Mouse (Mus musculus): ENCODE data around the gene Hsd3b5. TPM values are rescaled to one million over a fixed set of nuclear protein-coding genes. Genes with fewer than 3 reads are reported as not detected.
"Not testable (repeated sequence)": the region's sequence is repeated elsewhere in the genome, so short reads cannot be mapped to it uniquely, and the experiment has no call there.

Gene Hsd3b5
- polyA plus RNA-seq, 1 experiment from 2014 or later: not detected

GRCm38 (mm10) chr3:98587721-98588120 is 42.3 kb downstream of the Hsd3b5 start:
- no peaks in the 10 kb centered on the region for H3K27me3 ChIP-seq (replicated peaks; ENCODE audit: control insufficient read depth, insufficient read depth, low read length)
- no peaks in the 10 kb centered on the region for H3K36me3 ChIP-seq (ENCODE audit: control insufficient read depth, insufficient read depth, low read length)
- H3K4me2 ChIP-seq (ENCODE audit: low read depth, low read length): no peak overlapping the region
- ATAC-seq (ENCODE audit: low read depth): no peak
- DNase-seq (ENCODE audit: low spot score): no peak
- H3K9me3 ChIP-seq (ENCODE audit: control insufficient read depth, low read length): no peaks in the 10 kb centered on the region
- no peak overlapping the region for H3K27ac ChIP-seq (replicated peaks; ENCODE audit: low read depth, low read length)
- no peak overlapping the region for H3K4me3 ChIP-seq (ENCODE audit: low read depth, low read length)
- H3K9ac ChIP-seq (ENCODE audit: low read depth, low read length): no peak overlapping the region
- H3K4me1 ChIP-seq (ENCODE audit: control insufficient read depth, insufficient read depth, low read length): no peaks in the 10 kb centered on the region
- WGBS: 86% methylated on average over 2 of the region's 2 CpGs

GRCm38 (mm10) chr3:98582622-98583021 is 47.4 kb downstream of the Hsd3b5 start:
- DNase-seq (ENCODE audit: low spot score); H3K4me2 ChIP-seq (ENCODE audit: low read depth, low read length); H3K36me3 ChIP-seq (ENCODE audit: control insufficient read depth, insufficient read depth, low read length); H3K9me3 ChIP-seq (ENCODE audit: control insufficient read depth, low read length); H3K4me3 ChIP-seq (ENCODE audit: low read depth, low read length); ATAC-seq (ENCODE audit: low read depth); H3K9ac ChIP-seq (ENCODE audit: low read depth, low read length); H3K27ac ChIP-seq (replicated peaks; ENCODE audit: low read depth, low read length); H3K27me3 ChIP-seq (replicated peaks; ENCODE audit: control insufficient read depth, insufficient read depth, low read length); H3K4me1 ChIP-seq (ENCODE audit: control insufficient read depth, insufficient read depth, low read length): not testable (repeated sequence)

DNA sequence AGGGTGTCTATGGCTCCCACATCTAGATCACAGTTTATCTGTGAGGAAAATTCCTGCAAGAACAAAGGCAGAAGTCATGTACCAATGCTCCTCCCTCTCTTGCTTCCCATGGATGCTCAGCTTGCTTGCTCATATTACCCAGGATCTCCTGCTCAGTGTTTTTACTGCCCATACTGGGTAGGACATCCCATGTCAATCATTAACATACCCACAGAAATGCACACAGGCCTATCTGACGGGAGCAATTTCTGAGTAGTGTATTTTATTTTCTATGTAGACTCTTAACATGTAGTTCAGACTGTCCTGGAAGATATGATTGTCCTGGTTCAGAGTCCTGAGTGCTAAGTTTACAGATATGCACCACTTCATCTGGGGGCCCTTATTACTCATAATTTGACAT is 47.9 kb downstream of the Hsd3b5 start:
- H3K9ac ChIP-seq (ENCODE audit: low read depth, low read length); H3K27ac ChIP-seq (replicated peaks; ENCODE audit: low read depth, low read length); H3K9me3 ChIP-seq (ENCODE audit: control insufficient read depth, low read length); H3K36me3 ChIP-seq (ENCODE audit: control insufficient read depth, insufficient read depth, low read length); H3K27me3 ChIP-seq (replicated peaks; ENCODE audit: control insufficient read depth, insufficient read depth, low read length); ATAC-seq (ENCODE audit: low read depth); H3K4me3 ChIP-seq (ENCODE audit: low read depth, low read length); H3K4me2 ChIP-seq (ENCODE audit: low read depth, low read length); H3K4me1 ChIP-seq (ENCODE audit: control insufficient read depth, insufficient read depth, low read length); DNase-seq (ENCODE audit: low spot score): not testable (repeated sequence)
- whole genome bisulfite sequencing: no CpG with 5 or more reads among the region's 1 CpGs

GRCm38 (mm10) chr3:98581024-98581423 is 49.0 kb downstream of the Hsd3b5 start:
- H3K9ac ChIP-seq (ENCODE audit: low read depth, low read length); H3K27me3 ChIP-seq (replicated peaks; ENCODE audit: control insufficient read depth, insufficient read depth, low read length); H3K4me3 ChIP-seq (ENCODE audit: low read depth, low read length); H3K4me2 ChIP-seq (ENCODE audit: low read depth, low read length); H3K27ac ChIP-seq (replicated peaks; ENCODE audit: low read depth, low read length); H3K36me3 ChIP-seq (ENCODE audit: control insufficient read depth, insufficient read depth, low read length); H3K4me1 ChIP-seq (ENCODE audit: control insufficient read depth, insufficient read depth, low read length); H3K9me3 ChIP-seq (ENCODE audit: control insufficient read depth, low read length); ATAC-seq (ENCODE audit: low read depth): not testable (repeated sequence)
- DNase-seq (ENCODE audit: low spot score): peak; percentile 48
- WGBS: no CpG with 5 or more reads among the region's 1 CpGs

Other genes with a start within 250 kb of the Hsd3b5 start
- gene Zfp697, start 247.8 kb downstream of the Hsd3b5 start, polyA plus RNA-seq (2014; fragmentation: Nextera tagmentation; extraction: Ambion mirVana): 4.8 and 6.2 TPM in 2 replicates
- gene Gm4450, start 173.1 kb downstream of the Hsd3b5 start, polyA plus RNA-seq (2014; fragmentation: Nextera tagmentation; extraction: Ambion mirVana): not detected in 2 replicates
- not detected in 2 replicates for gene Hsd3b4, start 119.7 kb downstream of the Hsd3b5 start, polyA plus RNA-seq (2014; fragmentation: Nextera tagmentation; extraction: Ambion mirVana)
- not detected in 2 replicates for gene Gm10681, start 41.4 kb downstream of the Hsd3b5 start, polyA plus RNA-seq (2014; fragmentation: Nextera tagmentation; extraction: Ambion mirVana)
- 0.05 TPM in 1 of 2 replicates, not detected in the other for gene Hsd3b2, start 94.3 kb upstream of the Hsd3b5 start, polyA plus RNA-seq (2014; fragmentation: Nextera tagmentation; extraction: Ambion mirVana)
- not detected in 2 replicates for gene Hsd3b3, start 132.9 kb upstream of the Hsd3b5 start, polyA plus RNA-seq (2014; fragmentation: Nextera tagmentation; extraction: Ambion mirVana)
- gene Hsd3b6, start 184.2 kb upstream of the Hsd3b5 start, polyA plus RNA-seq (2014; fragmentation: Nextera tagmentation; extraction: Ambion mirVana): 1.3 and 2.7 TPM in 2 replicates
- not detected in 2 replicates for gene Hsd3b1, start 229.5 kb upstream of the Hsd3b5 start, polyA plus RNA-seq (2014; fragmentation: Nextera tagmentation; extraction: Ambion mirVana)